Mouse (Mus musculus) hindbrain, postnatal 0 days (tissue): ENCODE results near the gene Sulf2. TPM values are rescaled to one million over a fixed set of nuclear protein-coding genes. Genes with fewer than 3 reads are reported as not detected.

ENCODE experiments used
- ATAC-seq: fragments of 200-750 bp; cut with Nextera tagmentation; 2 replicates; pipeline ENCODE4 v1.8.0; 2017; ENCODE audit warnings: mild to moderate bottlenecking, moderate TSS enrichment, moderate library complexity
- DNase-seq: peaks from one replicate; pipeline ENCODE4 v3.0.0-alpha.2; 2015; ENCODE audit warnings: low spot score
- H3K27ac ChIP-seq: fragments of 300-500 bp; sonication (generic); 2 replicates; pipeline ENCODE4 v1.5.1; 2014; ENCODE audit warnings: mild to moderate bottlenecking
- H3K27me3 ChIP-seq: fragments of 300-500 bp; sonication (generic); 2 replicates; pipeline ENCODE4 v1.6.1; 2014; ENCODE audit warnings: low read length, mixed read lengths; ENCODE audit not compliant: insufficient read depth
- H3K36me3 ChIP-seq: fragments of 300-500 bp; sonication (generic); 2 replicates; pipeline ENCODE4 v1.6.1; 2014; ENCODE audit warnings: low read length, mixed read lengths; ENCODE audit not compliant: insufficient read depth
- H3K4me1 ChIP-seq: fragments of 300-500 bp; sonication (generic); 2 replicates; pipeline ENCODE4 v1.6.1; 2014; ENCODE audit warnings: antibody characterized with exemption, low read length, mixed read lengths; ENCODE audit not compliant: insufficient read depth
- H3K4me2 ChIP-seq: fragments of 300-500 bp; sonication (generic); 2 replicates; pipeline ENCODE4 v1.6.1; 2014; ENCODE audit warnings: low read depth, mild to moderate bottlenecking, low read length, moderate library complexity, mixed read lengths
- H3K4me3 ChIP-seq: fragments of 300-500 bp; sonication (generic); 2 replicates; pipeline ENCODE4 v1.5.1; 2014; ENCODE audit warnings: low read length
- H3K9ac ChIP-seq: fragments of 300-500 bp; sonication (generic); replicated peaks from 2 replicates; pipeline ENCODE4 v1.6.1; 2014; ENCODE audit warnings: mild to moderate bottlenecking, low read length, moderate library complexity, mixed read lengths
- H3K9me3 ChIP-seq: fragments of 300-500 bp; sonication (generic); 2 replicates; pipeline ENCODE4 v1.6.1; 2016; ENCODE audit warnings: low read length, mixed read lengths
- CTCF ChIP-seq: IDR thresholded peaks from 2 replicates; pipeline ENCODE4 v1.5.1; 2016; ENCODE audit warnings: antibody characterized with exemption, control low read depth, low read depth
- WGBS: fragments of 180-500 bp; shearing (Covaris S2); extraction: QIAGEN DNeasy Blood & Tissue Kit; methylation state at CpG from one replicate; pipeline ENCODE4 v1.1.7; 2014; 5-methylcytosine and 5-hydroxymethylcytosine counted together
- polyA plus RNA-seq: library from polyadenylated mRNA; unstranded; fragments of >200 nt; fragmentation: Nextera tagmentation; extraction: Ambion mirVana; gene quantifications from 2 replicates; pipeline ENCODE4 v1.2.1, GENCODE M21; 2015
- total RNA-seq: library from RNA; depleted of rRNA; stranded (reverse); fragments of >200 nt; gene quantifications from 2 replicates; pipeline ENCODE4 v1.2.3, GENCODE M21; 2014

The Sulf2 gene
- total and polyA plus RNA-seq, 2 experiments from 2014 or later: 81.6 to 111 TPM

GRCm38 (mm10) chr2:166164601-166165000, 9.1 kb upstream of the Sulf2 start:
- Histone ChIP-seq H3K9ac (no peak overlapping the region), H3K27ac (no peak overlapping the region), H3K9me3 (no peaks in the 10 kb centered on the region), H3K36me3 (no peaks in the 10 kb centered on the region), H3K4me3 (no peak overlapping the region), H3K4me1 (no peaks in the 10 kb centered on the region), H3K4me2 (no peak overlapping the region), H3K27me3 (no peaks in the 10 kb centered on the region)
- 100% methylated on average over 1 of the region's 1 CpGs for WGBS
- DNase-seq: no peak
- TF ChIP-seq CTCF: no peak
- no peak for ATAC-seq

GRCm38 (mm10) chr2:166163917-166164316, 8.5 kb upstream of the Sulf2 start:
- no peak overlapping the region for H3K9ac ChIP-seq
- no peak for TF ChIP-seq CTCF
- DNase-seq: no peak

GRCm38 (mm10) chr2:166163252-166163651, 7.8 kb upstream of the Sulf2 start:
- no peak for TF ChIP-seq CTCF
- H3K4me3 ChIP-seq: no peak overlapping the region
- no peaks in the 10 kb centered on the region for H3K36me3 ChIP-seq
- H3K27me3 ChIP-seq: no peaks in the 10 kb centered on the region
- DNase-seq (peak; percentile 44), ATAC-seq (0 out of 2 replicates have a peak, but pooled peaks have one; percentile 24)
- no peaks in the 10 kb centered on the region for H3K4me1 ChIP-seq
- H3K9ac ChIP-seq: no peak overlapping the region
- H3K27ac ChIP-seq: no peak overlapping the region
- H3K4me2 ChIP-seq: no peak overlapping the region
- 50% methylated on average over 5 of the region's 5 CpGs for WGBS
- no peaks in the 10 kb centered on the region for H3K9me3 ChIP-seq

More at GRCm38 (mm10) chr2:166163917-166164316, 8.5 kb upstream of the Sulf2 start:
- ATAC-seq: no peak
- Histone ChIP-seq H3K9me3 (no peaks in the 10 kb centered on the region), H3K27ac (no peak overlapping the region), H3K27me3 (no peaks in the 10 kb centered on the region), H3K4me3 (no peak overlapping the region), H3K36me3 (no peaks in the 10 kb centered on the region), H3K4me1 (no peaks in the 10 kb centered on the region), H3K4me2 (no peak overlapping the region)
- 46% methylated on average over 6 of the region's 6 CpGs for WGBS

- no peak overlapping the region for H3K4me2 ChIP-seq
- WGBS: 76% methylated on average over 5 of the region's 5 CpGs
- H3K9ac ChIP-seq: no peak overlapping the region
- H3K9me3 ChIP-seq: no peaks in the 10 kb centered on the region
- H3K27ac ChIP-seq: no peak overlapping the region
- no peaks in the 10 kb centered on the region for H3K36me3 ChIP-seq
- no peak for DNase-seq
- no peak overlapping the region for H3K4me3 ChIP-seq
- H3K4me1 ChIP-seq: no peaks in the 10 kb centered on the region
- no peak for ATAC-seq
- peaks cover 4% of the 10 kb centered on the region; the same call in 1 of the 2 replicates for H3K27me3 ChIP-seq
- TF ChIP-seq CTCF: no peak
Measured at GRCm38 (mm10) chr2:166162160-166162559, 6.7 kb upstream of the Sulf2 start.

- TF ChIP-seq CTCF: no peak; the same call in 1 of the 2 replicates
- H3K27ac ChIP-seq: no peak overlapping the region
- H3K4me2 ChIP-seq: no peak overlapping the region
- no peaks in the 10 kb centered on the region for H3K4me1 ChIP-seq
- peaks cover 7% of the 10 kb centered on the region; the same call in 1 of the 2 replicates for H3K27me3 ChIP-seq
- H3K9me3 ChIP-seq: no peaks in the 10 kb centered on the region
- no peak overlapping the region for H3K9ac ChIP-seq
- DNase-seq: no peak
- no peaks in the 10 kb centered on the region for H3K36me3 ChIP-seq
- no peak overlapping the region for H3K4me3 ChIP-seq
- 83% methylated on average over 7 of the region's 7 CpGs for WGBS
- ATAC-seq: no peak
Measured at GRCm38 (mm10) chr2:166159276-166159675, 3.8 kb upstream of the Sulf2 start.

- H3K9ac ChIP-seq: no peak overlapping the region
- WGBS: 72% methylated on average over 12 of the region's 12 CpGs
- DNase-seq (no peak), ATAC-seq (no peak)
- peaks cover 7% of the 10 kb centered on the region; the same call in 1 of the 2 replicates for H3K27me3 ChIP-seq
- no peaks in the 10 kb centered on the region for H3K36me3 ChIP-seq
- H3K9me3 ChIP-seq: no peaks in the 10 kb centered on the region
- no peak overlapping the region for H3K4me3 ChIP-seq
- peaks cover 6% of the 10 kb centered on the region for H3K4me1 ChIP-seq
- H3K27ac ChIP-seq: no peak overlapping the region
- no peak for TF ChIP-seq CTCF
- H3K4me2 ChIP-seq: no peak overlapping the region
Measured at GRCm38 (mm10) chr2:166157767-166158561, 2.5 kb upstream of the Sulf2 start.

- Histone ChIP-seq H3K9ac (no peak overlapping the region), H3K4me1 (peaks cover 7% of the 10 kb centered on the region), H3K9me3 (no peaks in the 10 kb centered on the region), H3K27me3 (peaks cover 7% of the 10 kb centered on the region; the same call in 1 of the 2 replicates), H3K4me2 (no peak overlapping the region), H3K36me3 (no peaks in the 10 kb centered on the region), H3K4me3 (no peak overlapping the region), H3K27ac (no peak overlapping the region)
- no peak for DNase-seq
- 93% methylated on average over 2 of the region's 2 CpGs for WGBS
- no peak for ATAC-seq
- no peak for TF ChIP-seq CTCF
Measured at GRCm38 (mm10) chr2:166157144-166157543, 1.7 kb upstream of the Sulf2 start.
